Mouse (Mus musculus): Measurements from ENCODE around the gene Hist2h2aa2.
A peak's percentile ranks its signal among the peaks of the same experiment; 100 is the strongest.
"Not testable (repeated sequence)": the region's sequence is repeated elsewhere in the genome, so short reads cannot be mapped to it uniquely, and the experiment has no call there.

Gene Hist2h2aa2

DNA sequence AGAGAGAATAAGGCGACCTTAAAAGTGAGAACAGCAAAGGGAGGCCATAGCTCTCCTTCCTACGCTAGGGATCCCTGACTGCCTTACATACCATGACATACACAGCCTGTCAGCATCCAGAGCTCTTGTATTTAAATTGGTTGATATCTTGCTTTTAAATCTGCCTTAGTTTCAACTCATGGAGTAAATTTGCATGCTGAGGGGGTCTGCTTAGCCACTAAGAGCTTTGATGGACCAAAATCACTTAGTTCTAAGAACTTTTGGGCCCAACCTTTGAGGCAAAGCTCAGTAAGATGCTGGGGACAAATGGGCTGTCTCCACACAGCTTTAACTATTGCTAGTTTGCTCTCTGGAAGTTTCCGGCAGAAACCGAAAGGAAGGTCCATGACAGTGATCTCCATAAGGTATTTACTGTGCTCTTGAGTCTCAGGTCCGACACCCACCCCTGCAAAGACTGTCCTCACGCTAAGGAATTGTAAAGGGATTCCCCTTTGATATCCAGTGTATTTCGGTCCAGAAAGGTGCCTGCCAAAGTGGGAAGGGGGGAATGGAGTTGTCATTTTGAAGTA, 2.7 kb downstream of the Hist2h2aa2 start:
- no peak for DNase-seq (ENCODE audit: low spot score in 2 of 2)

GRCm38 (mm10) chr3:96236834-96237334, 3.2 kb downstream of the Hist2h2aa2 start:
- no peak for DNase-seq (ENCODE audit: low spot score in 2 of 2)

GRCm38 (mm10) chr3:96235836-96236235, 4.2 kb downstream of the Hist2h2aa2 start:
- DNase-seq (ENCODE audit: low spot score in 2 of 2), result no peak

DNA sequence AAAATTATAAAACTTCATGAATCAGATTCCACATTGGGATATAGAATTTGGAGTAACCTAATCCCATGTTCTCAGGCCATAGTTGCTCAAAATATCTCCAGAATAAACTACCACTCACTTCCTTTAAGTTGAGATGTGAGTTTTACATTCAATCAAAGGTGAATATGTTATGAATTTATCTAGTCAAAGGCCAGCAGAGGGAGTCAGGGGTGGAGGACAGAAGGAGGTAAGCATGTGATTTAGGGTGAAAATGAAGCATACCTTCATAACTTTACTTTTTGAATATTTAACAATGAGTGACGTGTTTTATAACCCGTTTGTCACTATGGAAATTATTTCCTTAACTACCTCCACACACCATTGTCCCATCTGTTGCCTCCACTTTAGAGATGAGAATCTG, 5.2 kb downstream of the Hist2h2aa2 start:
- no peak for DNase-seq (ENCODE audit: low spot score in 2 of 2)

DNA sequence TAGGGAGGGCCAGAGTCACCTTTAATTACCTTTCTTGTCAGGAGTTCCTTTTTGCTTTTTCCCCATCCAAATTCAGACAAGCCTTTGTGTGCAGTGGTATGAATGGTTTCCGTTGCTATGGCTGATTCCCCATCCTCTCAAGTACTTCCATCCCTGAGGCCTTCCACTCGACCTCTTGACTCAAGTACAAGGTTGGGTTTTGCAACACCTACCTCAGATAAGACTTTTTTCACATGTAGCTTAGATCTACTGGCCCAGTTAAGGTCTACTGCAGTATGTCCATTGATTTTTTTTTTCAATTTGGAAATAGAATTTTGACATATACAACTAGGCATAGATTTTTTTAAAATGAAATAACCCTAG, 8.3 kb downstream of the Hist2h2aa2 start:
- DNase-seq (ENCODE audit: low spot score in 2 of 2), result no peak

DNA sequence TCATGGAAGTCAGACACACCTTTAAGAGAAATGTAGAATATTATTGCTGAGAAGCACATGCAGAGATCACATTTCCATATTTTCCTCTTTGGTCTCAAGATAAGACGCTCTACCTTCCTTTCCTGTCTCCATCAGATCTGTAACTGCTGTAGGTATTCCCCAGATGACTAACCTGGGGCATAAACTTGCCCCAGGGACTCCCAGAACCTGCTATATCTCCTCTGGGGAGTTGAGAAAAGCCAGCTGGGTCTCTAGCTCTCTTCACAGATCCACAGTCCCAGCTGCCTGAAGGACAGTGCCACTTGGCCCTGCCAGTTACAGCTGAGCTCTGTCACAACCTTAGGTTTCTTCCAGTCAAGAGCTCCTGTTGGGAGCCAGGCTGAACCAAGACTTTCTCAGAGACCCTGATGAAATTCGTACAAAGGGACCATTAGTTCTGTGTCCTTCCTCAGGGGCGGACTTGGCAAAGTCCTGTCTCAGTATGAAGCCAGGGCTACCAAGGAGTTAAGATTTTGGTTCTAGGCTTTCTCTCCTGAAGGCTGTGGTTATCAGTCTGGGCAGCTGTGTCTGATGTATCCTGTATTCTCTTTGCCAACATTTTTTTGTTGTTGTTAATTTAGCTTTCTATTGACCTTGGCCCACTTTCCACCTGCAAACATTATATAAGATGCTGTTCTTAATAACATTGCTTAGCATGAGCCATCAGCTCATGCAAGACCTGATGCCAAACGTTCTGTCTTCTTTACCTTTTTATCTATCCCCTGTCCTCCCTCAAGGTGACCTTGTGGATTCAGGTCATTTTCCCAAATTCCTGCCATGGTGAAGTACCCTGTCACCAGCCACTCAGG, 8.9 kb downstream of the Hist2h2aa2 start:
- no peak for DNase-seq (ENCODE audit: low spot score in 2 of 2)

GRCm38 (mm10) chr3:96230404-96230803, 9.7 kb downstream of the Hist2h2aa2 start:
- DNase-seq (ENCODE audit: low spot score in 2 of 2), result no peak

DNA sequence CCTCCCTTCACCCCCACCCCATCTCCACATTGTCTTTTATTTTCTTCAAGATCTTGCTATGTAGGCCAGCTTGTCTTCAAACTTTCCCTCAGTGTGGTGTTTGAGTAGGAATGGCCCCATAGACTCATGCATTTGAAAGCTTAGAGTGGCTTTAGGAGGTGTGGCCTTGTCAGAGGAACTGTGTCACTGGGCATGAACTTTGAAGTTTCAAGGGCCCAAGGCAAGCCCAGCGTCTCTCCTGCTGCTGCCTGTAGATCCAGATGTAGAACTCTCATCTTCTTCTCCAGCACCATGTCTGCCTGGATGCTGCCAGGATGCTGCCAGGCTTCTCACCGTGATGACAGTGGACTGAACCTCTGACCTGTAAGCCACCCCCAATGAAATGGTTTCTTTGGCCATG, 11.2 kb downstream of the Hist2h2aa2 start:
- no peak for DNase-seq (ENCODE audit: low spot score in 2 of 2)

DNA sequence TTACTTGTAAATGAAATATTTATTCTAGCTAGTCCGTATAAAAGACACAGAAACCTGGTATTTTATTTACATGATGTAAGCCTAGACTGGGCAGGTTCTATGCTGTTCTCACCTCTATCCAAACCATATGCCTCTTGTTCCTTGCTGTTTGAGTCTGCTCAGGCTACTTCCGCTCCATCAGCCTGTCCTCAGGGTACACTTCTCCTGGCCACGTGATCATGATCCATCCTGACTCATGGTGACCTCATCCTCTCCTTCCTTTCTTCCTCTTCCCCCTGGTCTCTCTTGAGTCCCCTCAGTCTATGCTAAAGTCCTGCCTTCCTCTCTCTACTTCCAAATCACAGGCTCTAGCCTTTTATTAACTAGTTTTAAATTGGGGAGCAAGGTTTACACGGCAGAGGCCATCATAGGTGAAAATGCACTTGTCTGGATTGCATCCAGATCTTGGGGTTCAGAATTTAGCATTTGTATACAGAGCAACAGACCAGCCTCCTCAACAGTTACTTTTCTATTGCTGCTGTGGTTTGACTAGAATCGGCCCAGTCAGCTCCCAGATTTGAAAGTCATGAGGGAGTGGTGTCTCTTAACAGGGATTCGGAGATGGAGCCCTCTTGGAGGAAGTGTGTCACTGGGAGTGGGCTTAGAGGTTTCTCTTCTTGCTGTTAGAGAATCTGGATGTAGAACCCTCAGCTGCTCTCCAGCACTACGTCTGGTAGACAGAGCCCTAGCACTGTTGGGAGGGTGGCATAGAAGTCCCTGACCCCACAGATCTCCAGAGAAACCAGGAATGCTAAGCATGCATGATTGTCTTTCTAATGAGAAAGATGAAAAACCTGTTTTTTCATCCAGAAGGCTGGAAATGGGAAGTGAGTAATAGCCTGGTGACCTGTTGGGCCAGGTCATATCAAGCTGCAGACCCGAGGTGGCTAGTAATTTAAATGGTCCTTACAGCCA, 13.1 kb downstream of the Hist2h2aa2 start:
- DNase-seq (ENCODE audit: low spot score in 2 of 2), result no peak

GRCm38 (mm10) chr3:96225421-96225820, 14.7 kb downstream of the Hist2h2aa2 start:
- DNase-seq (ENCODE audit: low spot score in 2 of 2), result no peak

- no peak for DNase-seq (ENCODE audit: low spot score in 2 of 2)
Measured at GRCm38 (mm10) chr3:96222774-96223173, 17.3 kb downstream of the Hist2h2aa2 start.

GRCm38 (mm10) chr3:96221640-96222038, 18.4 kb downstream of the Hist2h2aa2 start:
- DNase-seq (ENCODE audit: low spot score in 2 of 2), result no peak

- peak; percentile 84 to 88 for DNase-seq (ENCODE audit: low spot score in 2 of 2)
Measured at GRCm38 (mm10) chr3:96220765-96221639, 19.1 kb downstream of the Hist2h2aa2 start, which contains the start of the genes Hist2h2ac and Hist2h2be. Gene Hist2h2ac (minus strand): TSS chr3:96220880. Gene Hist2h2be (plus strand): TSS chr3:96221119.

GRCm38 (mm10) chr3:96220131-96220764, 19.8 kb downstream of the Hist2h2aa2 start:
- DNase-seq (ENCODE audit: low spot score in 2 of 2), result not testable (repeated sequence)

DNA sequence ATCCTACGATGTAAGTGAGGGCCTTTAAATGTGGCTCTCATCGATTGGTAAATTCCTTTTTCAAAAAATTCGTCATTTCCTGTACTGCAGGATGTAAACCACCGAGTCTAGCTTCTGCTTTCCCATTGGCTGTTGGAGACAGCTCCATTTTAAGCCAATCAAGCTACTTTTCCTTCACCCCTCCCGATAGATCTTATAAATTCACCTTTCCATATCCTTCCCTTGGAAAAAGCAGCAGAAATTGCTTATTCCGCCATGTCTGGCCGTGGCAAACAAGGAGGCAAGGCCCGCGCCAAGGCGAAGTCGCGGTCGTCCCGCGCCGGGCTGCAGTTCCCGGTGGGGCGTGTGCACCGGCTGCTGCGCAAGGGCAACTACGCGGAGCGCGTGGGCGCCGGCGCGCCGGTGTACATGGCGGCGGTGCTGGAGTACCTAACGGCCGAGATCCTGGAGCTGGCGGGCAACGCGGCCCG, 20.4 kb downstream of the Hist2h2aa2 start, which contains the start of the genes Bola1 and Hist2h2ab:
Gene Bola1, minus strand, starts transcription at position 49 of the 470 bp plus-strand sequence.
Gene Hist2h2ab, plus strand, starts transcription at position 205 of the 470 bp plus-strand sequence.
- DNase-seq (ENCODE audit: low spot score in 2 of 2), result peak; percentile 76 to 77

GRCm38 (mm10) chr3:96219191-96219641, 20.9 kb downstream of the Hist2h2aa2 start:
- DNase-seq (ENCODE audit: low spot score in 2 of 2), result peak; percentile 54 to 60

DNA sequence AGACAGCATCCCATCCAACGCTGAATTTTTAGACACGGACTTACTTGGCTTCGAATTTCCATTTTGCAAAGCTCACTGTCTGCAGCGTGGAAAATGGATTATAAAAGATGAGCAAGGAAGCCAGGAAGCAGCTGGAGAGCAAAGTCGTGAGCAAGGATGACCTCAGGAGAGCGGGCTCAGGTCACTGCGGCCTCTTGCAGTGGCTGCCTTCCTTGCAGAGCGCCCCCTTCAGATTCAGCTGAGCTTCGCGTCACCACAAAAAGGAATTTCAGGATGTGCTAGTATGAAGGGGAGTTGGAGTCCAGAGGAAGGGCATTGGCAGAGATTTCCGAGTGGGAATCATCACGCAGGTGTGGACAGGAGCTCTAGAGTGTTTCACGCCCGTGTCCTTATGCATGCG, 30.8 kb downstream of the Hist2h2aa2 start:
- no peak for DNase-seq (ENCODE audit: low spot score in 2 of 2)

GRCm38 (mm10) chr3:96207819-96208218, 32.3 kb downstream of the Hist2h2aa2 start:
- no peak for DNase-seq (ENCODE audit: low spot score in 2 of 2)

- DNase-seq (ENCODE audit: low spot score in 2 of 2), result peak in 1 of 2 experiments; percentile 22
Measured at GRCm38 (mm10) chr3:96199731-96200130, 40.3 kb downstream of the Hist2h2aa2 start.
